9 mouse cellular contexts compared by ENCODE assay signal in genomic region chr2:131054646-131055264, GRCm38 (mm10). TPM values are rescaled to one million over a fixed set of nuclear protein-coding genes. Genes with fewer than 3 reads are reported as not detected.
DNase-seq lines count a peak whose midpoint lies in the region; ATAC-seq and TF ChIP-seq lines count a peak whose summit lies in the region.
"Had no signal": no experiment of that assay in that cellular context is flagged by ENCODE, and none has a peak within 500 bp of the region (broad histone marks: within the 10 kb centered on the region; RNA-seq: fewer than 3 reads in every experiment).

No protein-coding gene starts in this region.

- no peak overlapping the region; the same call in 1 of the 2 replicates for H3K9ac ChIP-seq in kidney, embryonic 16.5 days (replicated peaks; ENCODE audit: low read length)
- 0 out of 2 replicates have a peak overlapping the region, but pooled peaks have one; percentile 40 for H3K9ac ChIP-seq in embryonic facial prominence, embryonic 12.5 days
- peak overlapping the region; percentile 28; the same call in 1 of the 2 replicates for H3K9ac ChIP-seq in hindbrain, embryonic 16.5 days (ENCODE audit: low read depth, low read length)
- peak overlapping the region; percentile 48 for H3K9ac ChIP-seq in midbrain, postnatal 0 days (replicated peaks; ENCODE audit: low read length, poor library complexity, severe bottlenecking)

- peaks cover 31% of the 10 kb centered on the region for H3K4me1 ChIP-seq in kidney, embryonic 16.5 days (ENCODE audit: insufficient read depth, low read length)
- H3K4me1 ChIP-seq in kidney, adult 2 months (ENCODE audit: control insufficient read depth, insufficient read depth, low read length) = no peaks in the 10 kb centered on the region
- H3K4me1 ChIP-seq in embryonic facial prominence, embryonic 12.5 days = peaks cover 40% of the 10 kb centered on the region
- H3K4me1 ChIP-seq in hindbrain, embryonic 16.5 days (ENCODE audit: control insufficient read depth, insufficient read depth, low read depth, low read length) = peaks cover 15% of the 10 kb centered on the region
- H3K4me1 ChIP-seq in midbrain, postnatal 0 days (ENCODE audit: insufficient read depth, low read length) = peaks cover 10% of the 10 kb centered on the region; the same call in 1 of the 2 replicates

- no peak for TF ChIP-seq POLR2A in kidney, adult 2 months (IDR thresholded peaks at IDR 0.05; ENCODE audit: low read depth, low read length)

- H3K4me3 ChIP-seq in kidney, embryonic 16.5 days (ENCODE audit: low read length) = peak overlapping the region; percentile 28
- H3K4me3 ChIP-seq in kidney, adult 2 months (ENCODE audit: insufficient read depth, low read depth, low read length) = no peak overlapping the region
- H3K4me3 ChIP-seq in embryonic facial prominence, embryonic 12.5 days = peak overlapping the region; percentile 34
- H3K4me3 ChIP-seq in hindbrain, embryonic 16.5 days (ENCODE audit: low read length) = peak overlapping the region; percentile 33
- H3K4me3 ChIP-seq in midbrain, postnatal 0 days (ENCODE audit: low read depth, low read length) = peak overlapping the region; percentile 33

- H3K27me3 ChIP-seq in kidney, embryonic 16.5 days (ENCODE audit: insufficient read depth, low read length) = peaks cover 49% of the 10 kb centered on the region
- no peaks in the 10 kb centered on the region for H3K27me3 ChIP-seq in kidney, adult 2 months (replicated peaks; ENCODE audit: control insufficient read depth, insufficient read depth, low read length)
- H3K27me3 ChIP-seq in embryonic facial prominence, embryonic 12.5 days = peaks cover 72% of the 10 kb centered on the region
- H3K27me3 ChIP-seq in hindbrain, embryonic 16.5 days (replicated peaks; ENCODE audit: control insufficient read depth, insufficient read depth, low read length) = peaks cover 40% of the 10 kb centered on the region
- peaks cover 41% of the 10 kb centered on the region for H3K27me3 ChIP-seq in midbrain, postnatal 0 days (ENCODE audit: insufficient read depth, low read length)

- H3K9me3 ChIP-seq in kidney, embryonic 16.5 days (ENCODE audit: low read length) = no peaks in the 10 kb centered on the region
- H3K9me3 ChIP-seq in embryonic facial prominence, embryonic 12.5 days = no peaks in the 10 kb centered on the region
- no peaks in the 10 kb centered on the region for H3K9me3 ChIP-seq in hindbrain, embryonic 16.5 days (ENCODE audit: control insufficient read depth, low read length)
- no peaks in the 10 kb centered on the region for H3K9me3 ChIP-seq in midbrain, postnatal 0 days (ENCODE audit: low read length)

- TF ChIP-seq CTCF in kidney, adult 2 months (conservative IDR thresholded peaks at IDR 0.05; ENCODE audit: insufficient read depth, insufficient read length, low read depth, low read length) = no peak
- TF ChIP-seq CTCF in midbrain, postnatal 0 days (IDR thresholded peaks at IDR 0.05) = no peak

- no peaks in the 10 kb centered on the region for H3K36me3 ChIP-seq in kidney, embryonic 16.5 days (ENCODE audit: insufficient read depth, low read length)
- no peaks in the 10 kb centered on the region for H3K36me3 ChIP-seq in kidney, adult 2 months (ENCODE audit: control insufficient read depth, insufficient read depth, low read length)
- no peaks in the 10 kb centered on the region for H3K36me3 ChIP-seq in embryonic facial prominence, embryonic 12.5 days
- no peaks in the 10 kb centered on the region for H3K36me3 ChIP-seq in hindbrain, embryonic 16.5 days (ENCODE audit: control insufficient read depth, insufficient read depth, low read length)
- no peaks in the 10 kb centered on the region for H3K36me3 ChIP-seq in midbrain, postnatal 0 days (ENCODE audit: insufficient read depth, low read length)

- 6% methylated on average over 21 of the region's 21 CpGs for WGBS in kidney, embryonic 16.5 days
- WGBS in kidney, adult 2 months = 12% methylated on average over 21 of the region's 21 CpGs
- 3% methylated on average over 21 of the region's 21 CpGs for WGBS in embryonic facial prominence, embryonic 12.5 days
- 2% methylated on average over 21 of the region's 21 CpGs for WGBS in hindbrain, embryonic 16.5 days
- WGBS in midbrain, postnatal 0 days = 4% methylated on average over 21 of the region's 21 CpGs

- ATAC-seq in kidney, embryonic 16.5 days (ENCODE audit: low FRiP score, low TSS enrichment) = no peak
- no peak for ATAC-seq in embryonic facial prominence, embryonic 12.5 days (ENCODE audit: insufficient number of reproducible peaks, insufficient read depth, low FRiP score, low TSS enrichment)
- 0 out of 2 replicates have a peak, but pooled peaks have one; percentile 12 for ATAC-seq in hindbrain, embryonic 16.5 days
- no peak for ATAC-seq in midbrain, postnatal 0 days (ENCODE audit: low FRiP score)

- DNase-seq in kidney, adult 2 months = no peak
- DNase-seq in midbrain, postnatal 0 days (ENCODE audit: low spot score) = no peak
- no peak for DNase-seq in right cerebral cortex, postnatal 4 days
- DNase-seq in urinary bladder, postnatal 10 days (ENCODE audit: low spot score) = no peak
- DNase-seq in right cerebral cortex, postnatal 10 days (ENCODE audit: low spot score in 2 of 2) = no peak
- DNase-seq: right cerebral cortex, postnatal 25 days had no signal

- H3K27ac ChIP-seq in kidney, embryonic 16.5 days (ENCODE audit: low read length) = no peak overlapping the region
- H3K27ac ChIP-seq in kidney, adult 2 months (ENCODE audit: insufficient read depth, low read depth, low read length) = no peak overlapping the region
- no peak overlapping the region for H3K27ac ChIP-seq in embryonic facial prominence, embryonic 12.5 days
- no peak overlapping the region for H3K27ac ChIP-seq in hindbrain, embryonic 16.5 days (ENCODE audit: low read depth, low read length)
- no peak overlapping the region for H3K27ac ChIP-seq in midbrain, postnatal 0 days (ENCODE audit: low read depth, low read length)

- H3K4me2 ChIP-seq in kidney, embryonic 16.5 days (replicated peaks; ENCODE audit: low read depth, low read length) = peak overlapping the region; percentile 49
- H3K4me2 ChIP-seq in embryonic facial prominence, embryonic 12.5 days (replicated peaks) = peak overlapping the region; percentile 50
- H3K4me2 ChIP-seq in hindbrain, embryonic 16.5 days (ENCODE audit: low read length) = peak overlapping the region; percentile 56
- peak overlapping the region; percentile 58 for H3K4me2 ChIP-seq in midbrain, postnatal 0 days (ENCODE audit: low read depth, low read length, poor library complexity, severe bottlenecking)

RNA-seq across cellular contexts. Expression of gene Adam33, which starts 8.9 kb away (rescaled TPM):
- 4.8 and 6.0 TPM in 2 replicates for polyA plus RNA-seq in kidney, embryonic 16.5 days (2015; fragmentation: Nextera tagmentation; extraction: Ambion mirVana)
- 3.3 and 4.1 TPM in 2 replicates for polyA plus RNA-seq in kidney, adult 2 months (2012; rRNA removed)
- polyA plus RNA-seq in embryonic facial prominence, embryonic 12.5 days (2016; fragmentation: Nextera tagmentation; extraction: Ambion mirVana) = 7.4 and 7.5 TPM in 2 replicates
- polyA plus RNA-seq in hindbrain, embryonic 16.5 days (2015; fragmentation: Nextera tagmentation; extraction: Ambion mirVana) = 1.6 and 2.3 TPM in 2 replicates
- total RNA-seq in midbrain, postnatal 0 days (2014; rRNA removed) = 0.57 and 1.4 TPM in 2 replicates
- polyA plus RNA-seq in midbrain, postnatal 0 days (2015; fragmentation: Nextera tagmentation; extraction: Ambion mirVana) = 2.1 TPM in 2 replicates

RNA-seq across cellular contexts. Expression of gene Gfra4, which starts 11.9 kb away (rescaled TPM):
- 17.3 and 17.8 TPM in 2 replicates for polyA plus RNA-seq in kidney, embryonic 16.5 days (2015; fragmentation: Nextera tagmentation; extraction: Ambion mirVana)
- polyA plus RNA-seq in kidney, adult 2 months (2012; rRNA removed) = 7.1 and 7.2 TPM in 2 replicates
- 25.0 and 26.5 TPM in 2 replicates for polyA plus RNA-seq in embryonic facial prominence, embryonic 12.5 days (2016; fragmentation: Nextera tagmentation; extraction: Ambion mirVana)
- polyA plus RNA-seq in hindbrain, embryonic 16.5 days (2015; fragmentation: Nextera tagmentation; extraction: Ambion mirVana) = 48.4 and 53.5 TPM in 2 replicates
- total RNA-seq in midbrain, postnatal 0 days (2014; rRNA removed) = 56.3 and 68.6 TPM in 2 replicates
- 57.9 and 62.2 TPM in 2 replicates for polyA plus RNA-seq in midbrain, postnatal 0 days (2015; fragmentation: Nextera tagmentation; extraction: Ambion mirVana)

RNA-seq across cellular contexts. Expression of gene Siglec1, which starts 31.8 kb away (rescaled TPM):
- 0.29 and 0.46 TPM in 2 replicates for polyA plus RNA-seq in kidney, embryonic 16.5 days (2015; fragmentation: Nextera tagmentation; extraction: Ambion mirVana)
- polyA plus RNA-seq in kidney, adult 2 months (2012; rRNA removed) = 1.5 and 7.5 TPM in 2 replicates
- polyA plus RNA-seq in embryonic facial prominence, embryonic 12.5 days (2016; fragmentation: Nextera tagmentation; extraction: Ambion mirVana) = 0.08 and 0.11 TPM in 2 replicates
- polyA plus RNA-seq in hindbrain, embryonic 16.5 days (2015; fragmentation: Nextera tagmentation; extraction: Ambion mirVana) = 0.15 and 0.24 TPM in 2 replicates
- total RNA-seq in midbrain, postnatal 0 days (2014; rRNA removed) = 1.4 and 1.9 TPM in 2 replicates
- polyA plus RNA-seq in midbrain, postnatal 0 days (2015; fragmentation: Nextera tagmentation; extraction: Ambion mirVana) = 0.22 and 0.27 TPM in 2 replicates
